Mouse (Mus musculus): ENCODE measurements at regions not wholly inside any gene's neighbourhood (a gene's known extent, or its start where the extent isn't known, plus 50 kb on each side); places are given as distances from the start of the nearest gene placed in this dataset.

DNA sequence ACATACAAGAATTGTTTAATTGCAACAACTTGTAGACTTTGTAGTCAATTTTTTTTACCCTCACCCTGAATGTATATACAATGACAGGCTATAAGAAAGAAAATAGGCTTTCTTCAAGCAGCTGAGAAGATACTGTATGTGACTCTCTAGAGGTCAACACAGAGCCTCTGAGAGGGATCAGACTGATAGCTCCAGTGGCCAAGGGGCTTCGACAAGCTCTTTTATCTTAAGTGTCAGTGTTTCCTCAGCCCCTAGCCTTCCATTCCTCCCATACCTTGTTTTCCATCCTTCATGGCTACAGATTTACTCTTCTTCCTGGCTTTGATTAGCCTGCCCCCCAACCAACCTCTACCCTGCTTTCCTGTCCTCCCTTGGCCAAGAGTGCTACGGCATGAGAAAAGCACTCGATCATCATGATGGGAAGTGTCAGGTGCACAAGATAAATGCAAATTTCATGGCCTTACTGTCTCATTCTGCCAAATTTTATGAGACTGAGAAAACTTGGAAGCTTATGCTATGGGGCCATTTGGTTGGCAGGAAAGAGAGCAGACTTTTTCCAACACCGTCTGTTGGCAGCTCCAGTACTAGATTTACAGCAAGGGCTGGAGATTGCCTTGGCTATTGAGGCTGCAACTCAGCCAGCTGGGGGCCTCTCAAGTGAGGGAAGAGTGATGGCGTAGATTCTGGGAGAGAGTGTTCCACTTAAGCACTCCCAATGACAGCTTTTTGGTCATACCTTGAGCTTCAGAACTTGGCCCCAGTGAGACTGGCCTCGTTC lies 484.3 kb upstream of the Etaa1 start:
- DNase-seq (ENCODE audit: low spot score in 2 of 2): peak in 1 of 2 experiments; percentile 7

DNA sequence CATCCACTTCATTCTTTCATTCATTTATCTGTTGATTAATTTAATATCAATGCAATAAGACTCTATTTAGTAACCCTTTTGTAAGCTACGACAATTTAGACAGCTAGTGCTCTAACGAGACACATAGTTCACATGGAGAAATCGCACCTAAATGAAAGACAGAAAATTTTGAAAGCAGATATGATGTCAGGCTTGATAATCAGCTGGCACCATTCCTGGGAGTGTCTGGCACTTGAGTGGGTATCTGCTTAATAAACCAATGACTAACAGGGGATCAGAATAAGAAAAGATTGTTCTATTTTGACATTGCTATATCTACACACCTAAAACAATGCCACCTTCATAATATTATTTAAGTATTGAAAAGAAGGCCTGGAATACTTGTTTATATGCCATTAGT lies 467.4 kb upstream of the Etaa1 start:
- DNase-seq (ENCODE audit: low spot score in 2 of 2): no peak

DNA sequence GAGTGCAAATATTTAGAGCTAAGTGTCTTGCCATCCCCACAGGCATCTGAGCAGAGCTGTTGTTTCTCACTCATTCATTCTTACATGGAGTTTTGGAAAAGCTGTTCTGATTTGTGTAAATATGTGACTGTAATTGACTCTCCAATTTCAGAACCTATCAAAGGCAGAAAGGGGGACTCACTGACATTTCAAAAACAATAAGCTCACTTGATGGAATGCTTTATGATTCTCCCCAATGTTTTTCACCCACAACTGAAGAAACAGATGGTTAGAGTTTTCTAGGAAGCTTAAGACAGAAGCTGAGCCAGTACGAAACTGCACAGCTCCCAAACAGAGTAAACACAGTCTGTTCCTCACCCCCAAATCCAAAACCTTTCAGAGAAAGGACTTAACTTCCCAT lies 460.1 kb upstream of the Etaa1 start:
- DNase-seq (ENCODE audit: low spot score in 2 of 2): peak in 1 of 2 experiments; percentile 16

DNA sequence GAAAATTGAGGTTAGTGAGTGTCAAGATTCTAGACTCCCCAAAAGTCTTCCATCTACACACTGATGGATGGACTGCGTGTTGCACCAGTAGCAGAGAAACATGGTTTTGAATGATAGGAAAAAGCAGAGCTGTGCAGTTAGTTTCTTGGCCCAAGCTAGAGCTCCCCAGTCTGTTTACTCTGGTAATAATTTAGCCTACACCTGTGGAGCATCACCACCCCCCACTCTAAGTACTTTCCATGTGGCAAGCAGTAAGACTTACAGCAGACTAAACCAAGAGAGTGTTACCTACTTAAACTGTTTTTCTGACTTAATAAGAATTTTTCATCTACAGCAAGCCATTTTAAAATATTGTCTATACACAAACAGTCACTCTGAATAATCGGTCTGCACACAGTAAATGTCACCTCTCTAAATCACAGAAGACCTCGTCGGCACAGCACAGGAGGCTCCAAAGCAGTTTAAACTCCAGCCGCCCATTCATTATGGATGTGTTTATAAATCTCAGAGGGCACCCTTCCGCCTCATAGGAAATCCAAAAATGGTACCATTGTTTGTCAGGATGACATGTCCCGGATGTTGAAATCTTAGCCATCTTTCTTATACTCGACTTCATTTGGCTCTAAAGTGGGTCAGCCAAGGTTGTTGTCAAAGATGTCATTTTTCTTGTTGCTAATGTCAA lies 454.5 kb upstream of the Etaa1 start:
- DNase-seq (ENCODE audit: low spot score in 2 of 2): no peak

DNA sequence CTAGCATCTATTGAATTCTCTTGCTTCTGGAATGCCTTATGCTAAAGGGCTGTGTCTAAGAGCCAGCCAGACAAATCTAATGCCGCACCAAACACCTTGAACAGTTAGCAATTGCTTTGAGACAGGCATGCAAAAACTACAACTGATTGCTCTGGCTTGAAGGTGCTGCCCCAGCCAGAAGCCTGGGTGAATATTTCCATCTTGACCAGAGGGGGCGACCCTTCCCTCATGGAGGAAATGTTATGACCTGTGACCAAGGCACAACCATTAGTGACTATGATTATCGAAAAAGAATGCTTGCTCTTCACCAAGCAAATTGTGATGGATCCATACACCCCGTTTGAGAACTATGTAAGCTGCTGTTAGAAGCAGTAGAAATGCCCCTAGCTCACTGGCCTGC lies 445.9 kb upstream of the Etaa1 start:
- DNase-seq (ENCODE audit: low spot score in 2 of 2): no peak

DNA sequence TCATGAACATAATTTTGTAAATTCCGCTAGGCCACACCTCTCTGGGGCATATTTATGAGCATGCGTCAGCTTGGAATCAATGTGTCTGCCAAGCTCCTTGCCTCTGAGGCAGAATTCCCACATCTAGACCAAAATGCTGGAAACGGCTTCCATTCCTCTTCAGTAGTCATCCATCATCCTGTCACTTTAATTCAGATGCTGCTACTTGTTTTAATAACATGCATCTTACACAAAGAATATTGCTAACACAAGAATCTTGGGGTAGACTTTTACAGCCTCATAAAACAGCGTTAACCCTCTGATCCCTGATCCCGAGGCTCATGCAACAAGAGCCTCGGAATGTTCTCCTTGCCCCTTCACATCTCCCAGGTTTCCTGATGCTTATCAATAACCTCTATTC lies 442.7 kb upstream of the Etaa1 start:
- DNase-seq (ENCODE audit: low spot score in 2 of 2): no peak

DNA sequence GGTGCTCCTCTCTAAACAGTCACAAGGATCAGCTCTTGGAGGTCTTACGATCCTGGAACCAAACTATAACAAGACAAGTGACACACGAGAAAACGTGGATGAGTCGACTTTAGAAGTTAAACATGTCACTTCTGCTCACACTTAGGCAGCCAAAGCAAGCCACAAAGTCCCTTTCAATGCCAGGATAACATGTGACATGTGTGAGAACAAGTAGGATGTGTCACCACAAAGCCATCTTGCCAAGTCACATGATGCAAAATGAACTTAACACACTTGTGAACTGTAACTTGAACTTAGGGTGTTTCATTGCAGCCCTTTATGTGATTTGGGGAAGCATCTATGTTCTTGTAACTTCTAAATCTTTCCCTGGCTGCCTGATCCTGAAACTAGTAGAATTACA lies 442.0 kb upstream of the Etaa1 start:
- no peak for DNase-seq (ENCODE audit: low spot score in 2 of 2)

DNA sequence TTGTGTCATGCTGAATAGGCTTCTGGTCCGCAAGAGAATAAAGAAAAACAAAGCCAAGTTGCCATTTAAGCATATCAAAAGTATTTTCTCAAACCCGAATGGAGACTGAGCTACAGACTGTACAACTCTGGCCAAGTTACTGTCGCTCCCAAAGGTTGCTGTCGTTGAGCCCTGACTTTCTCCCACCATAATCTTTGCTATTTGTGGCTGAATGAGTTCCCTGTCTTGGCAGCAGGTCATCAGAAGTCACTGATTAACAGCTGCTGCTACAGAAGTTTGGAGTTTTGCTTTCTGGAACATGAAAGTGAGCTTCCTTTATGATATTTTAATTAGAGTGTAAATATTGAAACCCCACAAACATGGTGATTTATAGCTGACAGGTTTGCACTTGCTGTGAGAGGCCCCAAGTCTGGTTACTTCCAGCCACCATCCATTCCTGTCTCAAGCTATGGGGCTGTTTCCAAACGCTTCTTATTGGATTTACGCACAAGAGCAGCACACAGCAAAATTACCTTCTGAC lies 419.2 kb upstream of the Etaa1 start:
- DNase-seq (ENCODE audit: low spot score in 2 of 2): no peak

DNA sequence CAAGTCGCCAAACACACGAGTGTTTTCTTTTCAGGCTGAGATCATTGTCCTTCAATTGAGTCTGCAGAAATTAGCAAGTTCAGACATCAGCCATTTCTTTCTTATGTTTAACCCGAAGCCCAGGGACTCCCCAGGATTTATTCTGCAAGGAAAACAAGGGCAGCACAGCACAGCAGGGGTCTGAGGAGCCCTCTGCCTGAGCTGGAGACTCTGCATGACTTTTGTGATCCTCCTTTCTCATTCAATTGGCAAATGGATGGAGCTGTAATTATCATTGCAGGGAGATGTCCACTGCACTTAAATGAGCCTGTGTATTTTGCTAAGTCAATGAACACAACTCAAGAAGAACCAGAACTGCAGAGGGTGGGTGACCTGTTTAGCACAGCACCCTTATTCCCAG lies 417.6 kb upstream of the Etaa1 start:
- no peak for DNase-seq (ENCODE audit: low spot score in 2 of 2)

DNA sequence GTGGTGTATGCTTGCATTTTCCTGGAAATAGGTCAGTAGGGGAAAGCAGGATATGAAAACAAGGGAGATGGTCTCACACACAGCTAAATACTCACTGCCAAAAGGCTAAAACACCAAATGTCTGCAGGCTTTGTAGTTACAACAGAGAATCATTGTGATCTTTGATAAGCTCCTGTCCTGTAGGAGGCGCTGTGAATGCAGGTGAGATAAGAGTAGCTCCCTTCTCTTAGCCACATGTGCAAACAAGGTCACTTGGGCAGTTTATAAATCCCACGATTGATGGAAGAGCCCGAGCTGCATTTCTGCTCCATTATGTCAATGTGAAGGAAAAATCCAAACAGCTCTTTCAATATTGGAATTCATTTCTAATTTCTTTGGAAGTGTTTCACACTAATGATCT lies 417.2 kb upstream of the Etaa1 start:
- no peak for DNase-seq (ENCODE audit: low spot score in 2 of 2)

DNA sequence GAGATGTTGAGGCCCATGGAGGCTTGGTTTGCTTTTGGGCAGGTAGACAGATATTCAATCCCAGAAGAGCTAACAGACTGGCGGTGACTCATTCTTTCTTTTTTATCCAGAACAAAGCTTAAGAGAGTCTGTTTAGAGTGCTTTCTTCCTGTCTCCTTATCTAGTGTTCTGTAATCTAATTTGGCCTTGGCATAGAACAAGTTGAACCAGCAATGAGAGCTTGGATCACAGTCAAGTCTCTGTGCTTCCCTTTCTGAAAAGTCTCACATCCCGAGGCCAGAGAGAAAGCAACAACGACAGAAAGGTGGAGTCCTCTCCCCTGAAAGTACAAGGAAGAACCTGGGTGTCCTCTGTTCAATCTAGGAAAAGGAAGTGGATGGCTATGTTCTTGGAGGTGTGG lies 401.2 kb upstream of the Etaa1 start:
- DNase-seq (ENCODE audit: low spot score in 2 of 2): no peak

DNA sequence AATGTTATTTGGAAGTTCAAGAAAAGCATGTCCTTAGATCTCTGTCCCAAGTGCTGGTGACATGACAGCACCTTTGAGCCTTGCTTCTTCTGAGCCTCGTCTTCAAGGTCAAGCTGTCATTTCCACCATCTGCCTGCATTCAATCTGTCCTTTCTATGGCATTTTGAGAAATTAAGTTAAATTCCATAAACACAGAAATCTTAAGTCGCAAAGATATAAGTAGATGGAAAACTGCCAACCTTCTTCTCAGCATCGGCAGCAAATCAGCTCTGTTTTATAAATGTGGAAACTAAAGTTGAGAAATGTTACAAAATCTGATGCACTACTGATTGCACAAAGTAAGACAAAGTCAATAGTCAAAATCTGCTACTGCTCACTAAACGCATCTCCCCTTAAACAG lies 400.5 kb upstream of the Etaa1 start:
- DNase-seq (ENCODE audit: low spot score in 2 of 2): no peak

DNA sequence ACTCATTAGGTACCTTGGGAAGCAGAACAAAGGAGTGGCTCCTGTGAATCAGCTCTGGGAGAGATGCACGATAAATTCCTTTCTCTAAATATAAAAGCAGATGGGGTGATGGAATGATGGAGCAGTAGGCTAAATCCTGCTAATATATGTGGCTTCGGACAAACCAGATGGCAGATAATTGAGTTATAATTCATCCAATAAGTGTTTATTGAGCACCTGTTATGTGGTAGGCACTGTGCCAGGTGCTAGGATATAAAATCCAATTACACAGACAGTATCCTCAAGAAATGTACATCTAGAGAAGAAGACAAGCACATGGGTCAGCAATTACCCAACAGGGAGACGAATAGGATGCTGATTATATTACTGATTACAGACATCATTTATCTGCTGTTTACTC lies 394.2 kb upstream of the Etaa1 start:
- DNase-seq (ENCODE audit: low spot score in 2 of 2): no peak

DNA sequence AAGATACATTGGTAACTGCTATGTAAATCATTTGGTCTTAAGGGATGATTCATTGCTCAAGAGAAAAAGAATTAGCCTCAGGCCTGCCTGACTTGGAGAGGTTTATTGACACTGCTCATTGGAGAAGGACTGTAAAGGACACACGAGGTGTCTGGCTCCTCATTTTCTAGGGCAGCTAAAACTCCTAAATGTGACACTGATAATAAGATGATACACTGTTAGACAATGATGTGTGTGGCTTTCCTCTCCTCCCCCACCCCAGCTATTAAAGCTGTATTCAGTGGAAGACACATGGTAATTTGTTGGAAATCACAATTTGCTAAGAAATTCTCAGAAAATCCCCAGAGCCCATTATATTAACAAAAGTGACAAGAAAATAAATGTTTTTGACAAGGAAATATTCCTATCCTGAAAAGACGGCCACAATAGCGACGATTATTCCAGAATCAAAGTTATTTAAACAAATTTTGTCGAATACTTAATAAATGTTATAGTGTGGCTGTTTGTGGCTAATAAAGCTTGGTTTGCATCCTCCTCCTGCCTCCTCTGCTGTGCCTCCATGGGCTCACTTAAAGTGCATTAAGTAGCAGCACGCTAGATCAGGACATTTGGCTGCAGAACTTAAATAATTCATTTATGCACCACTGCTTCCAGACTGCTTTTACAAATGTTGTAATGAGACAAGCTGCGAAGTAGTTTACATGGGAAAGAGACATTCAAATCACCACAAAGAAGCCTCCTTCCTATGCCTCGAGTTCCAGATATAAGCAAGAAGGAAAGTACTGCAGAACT lies 360.0 kb upstream of the Etaa1 start:
- DNase-seq (ENCODE audit: low spot score in 2 of 2): no peak

DNA sequence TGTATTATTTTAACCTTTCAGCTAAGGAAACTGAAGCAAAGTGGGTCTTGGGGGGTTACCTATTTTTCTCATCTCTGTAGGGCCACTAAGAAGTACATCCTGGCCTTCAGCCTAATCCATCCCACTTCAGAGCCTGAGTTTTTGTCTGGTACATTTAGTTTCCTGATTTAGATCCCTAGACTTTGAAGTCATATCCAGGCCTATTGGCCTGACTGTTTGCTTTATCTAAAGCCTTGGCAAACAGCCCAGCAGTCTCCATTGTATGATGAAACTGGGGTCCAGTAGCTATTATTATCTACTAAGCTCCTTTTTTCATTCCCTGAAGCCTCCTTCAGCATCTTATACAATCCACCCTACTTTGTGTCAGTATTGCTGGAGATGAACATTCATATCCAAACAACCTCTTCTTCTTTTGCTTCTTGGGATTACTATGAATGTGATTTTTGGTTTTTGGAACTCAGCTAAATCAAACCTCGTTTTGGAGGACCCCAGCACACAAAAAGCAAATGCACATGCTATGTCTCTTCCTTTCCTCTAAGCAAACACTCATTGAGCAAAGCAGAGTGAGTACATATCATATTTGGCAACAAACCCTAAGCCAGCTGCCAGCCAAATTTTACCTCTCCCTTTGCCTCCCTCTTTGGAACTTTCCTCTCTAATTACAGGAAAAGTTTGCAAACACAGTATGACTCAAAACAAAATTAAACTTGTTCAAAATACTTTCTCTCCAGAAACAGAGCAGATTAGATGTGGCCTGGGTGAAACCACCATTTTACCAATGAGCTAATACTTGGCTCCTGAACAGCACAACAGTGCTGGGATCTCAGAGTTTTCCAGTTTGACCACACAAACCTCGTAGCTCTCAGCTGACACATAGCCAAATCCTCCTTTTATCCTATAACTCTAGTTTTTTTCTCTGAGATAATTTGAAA lies 342.8 kb upstream of the Etaa1 start:
- no peak for DNase-seq (ENCODE audit: low spot score in 2 of 2)

DNA sequence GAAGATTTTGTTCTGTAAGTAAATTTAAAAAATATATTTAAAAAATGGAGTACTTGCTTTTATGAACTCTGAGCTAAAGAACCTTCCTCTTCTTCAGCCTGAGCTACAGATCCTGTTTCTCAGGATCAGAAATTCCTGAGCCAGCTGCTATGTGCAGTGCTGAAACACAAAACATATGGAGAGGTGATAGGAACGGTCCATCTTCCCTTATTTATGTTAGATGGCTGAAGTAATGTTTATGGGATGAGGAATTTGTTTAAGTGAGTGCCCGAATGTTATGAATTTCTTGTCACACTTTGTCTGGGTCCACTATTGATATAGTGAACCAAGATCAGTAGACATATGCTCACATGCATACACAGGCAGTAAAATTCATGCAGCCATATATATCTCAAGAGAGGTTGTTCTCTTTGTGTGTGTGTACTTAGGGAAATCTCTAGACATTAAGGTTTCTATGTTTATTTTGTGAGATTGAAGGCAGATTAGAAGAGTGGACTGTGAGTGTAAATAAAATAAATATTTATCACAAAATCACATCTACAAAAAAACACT lies 325.0 kb upstream of the Etaa1 start:
- DNase-seq (ENCODE audit: low spot score in 2 of 2): no peak

DNA sequence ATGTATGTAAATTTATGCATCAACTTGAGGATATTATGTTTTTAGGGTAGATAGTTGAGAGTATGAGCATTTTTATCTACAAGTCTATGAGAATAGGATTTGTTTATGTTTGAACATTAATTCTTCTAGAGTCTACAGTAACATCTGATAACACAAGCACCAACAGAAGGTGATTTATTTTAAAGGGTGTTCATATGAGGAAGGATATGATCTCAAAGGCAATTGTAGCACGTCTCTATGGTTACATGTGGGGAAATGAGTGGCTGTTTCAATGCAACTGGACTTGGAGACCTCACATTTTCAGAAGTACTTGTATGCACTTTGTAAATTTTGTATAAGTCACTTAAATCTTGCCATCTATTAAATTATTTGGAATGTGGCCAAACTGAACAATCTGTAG lies 318.7 kb upstream of the Etaa1 start:
- no peak for DNase-seq (ENCODE audit: low spot score in 2 of 2)

DNA sequence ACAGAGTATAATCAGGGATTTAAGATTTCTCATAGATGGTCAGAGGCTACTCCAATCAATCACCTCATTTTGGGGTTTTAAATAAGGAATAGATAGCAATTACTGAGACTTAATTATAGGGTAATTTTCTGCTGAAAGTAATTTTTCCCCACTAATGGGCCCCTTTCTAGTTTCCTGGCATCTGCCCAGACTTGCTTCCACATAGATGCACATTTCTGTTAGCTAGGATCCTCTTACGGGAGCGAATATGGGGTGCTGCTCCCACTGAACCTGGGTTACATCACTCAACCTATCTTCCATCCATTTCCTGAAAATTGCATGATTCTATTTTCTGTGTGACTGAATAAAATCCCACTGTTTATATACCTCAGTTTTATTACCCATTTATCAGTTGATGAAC lies 312.5 kb upstream of the Etaa1 start:
- DNase-seq (ENCODE audit: low spot score in 2 of 2): no peak

DNA sequence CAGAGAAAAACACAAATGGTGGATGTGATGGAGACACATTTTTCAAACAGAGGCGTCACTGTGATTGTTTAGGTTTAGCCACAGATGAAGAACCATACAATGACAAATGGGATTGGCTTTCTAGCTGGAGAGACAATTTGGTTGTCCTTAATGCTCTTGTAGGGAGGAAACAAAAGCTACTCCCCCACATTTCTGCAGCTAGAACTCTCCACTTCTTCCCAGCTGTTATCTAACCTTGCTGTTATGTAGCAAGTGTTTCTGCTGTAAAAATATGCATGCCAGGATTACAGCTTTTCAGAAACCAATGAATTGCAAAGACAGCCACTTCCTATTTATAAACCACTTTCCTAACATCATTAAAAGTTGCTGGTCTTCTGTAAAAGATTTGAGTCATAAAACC lies 309.2 kb upstream of the Etaa1 start:
- DNase-seq (ENCODE audit: low spot score in 2 of 2): peak in 1 of 2 experiments; percentile 7

DNA sequence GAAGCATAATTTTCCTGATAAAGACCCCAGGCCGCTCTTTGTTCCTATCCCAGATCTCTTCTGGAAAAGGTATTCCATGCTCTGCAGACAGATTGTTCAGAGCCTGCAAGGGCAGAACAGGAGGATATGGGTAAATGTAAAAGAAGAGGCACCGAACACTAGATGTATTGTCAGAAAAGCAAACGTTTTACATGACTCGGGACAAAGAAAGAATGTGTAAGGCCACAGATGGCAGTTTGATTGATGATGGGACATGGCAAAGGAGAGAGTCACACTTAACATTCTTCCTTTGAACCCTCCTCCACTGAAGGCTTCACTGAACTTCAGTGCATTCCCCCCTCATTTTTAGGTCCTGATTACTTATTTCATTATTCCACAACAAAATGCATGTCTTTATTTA lies 295.6 kb upstream of the Etaa1 start:
- DNase-seq (ENCODE audit: low spot score in 2 of 2): no peak

DNA sequence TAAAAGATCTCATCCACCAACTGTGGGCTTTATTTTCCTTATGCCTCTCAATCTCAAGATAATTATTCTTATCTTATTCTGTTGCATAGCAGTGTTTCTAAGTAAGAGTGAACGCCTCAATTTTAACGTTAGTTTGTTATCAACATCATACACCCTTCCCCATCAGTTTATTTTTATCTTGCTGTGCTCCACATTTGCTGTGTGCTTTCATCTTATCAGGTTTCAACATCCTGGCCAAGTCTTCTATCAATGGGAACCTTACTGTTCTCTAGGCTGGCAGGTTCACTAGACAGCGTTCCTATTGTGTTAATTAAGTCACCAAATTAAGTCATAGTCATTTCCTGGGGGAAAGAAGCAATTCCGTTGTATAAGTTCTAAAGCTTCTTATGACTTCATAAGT lies 263.1 kb upstream of the Etaa1 start:
- DNase-seq (ENCODE audit: low spot score in 2 of 2): no peak

All from frontal cortex, postnatal 36 days (tissue).